Mouse (Mus musculus): Measurements from ENCODE around the gene Adcy1. TPM values are rescaled to one million over a fixed set of nuclear protein-coding genes. Genes with fewer than 3 reads are reported as not detected.

Gene Adcy1
- 13.9 and 14.7 TPM in 2 replicates for polyA plus RNA-seq (2012; rRNA removed)

DNA sequence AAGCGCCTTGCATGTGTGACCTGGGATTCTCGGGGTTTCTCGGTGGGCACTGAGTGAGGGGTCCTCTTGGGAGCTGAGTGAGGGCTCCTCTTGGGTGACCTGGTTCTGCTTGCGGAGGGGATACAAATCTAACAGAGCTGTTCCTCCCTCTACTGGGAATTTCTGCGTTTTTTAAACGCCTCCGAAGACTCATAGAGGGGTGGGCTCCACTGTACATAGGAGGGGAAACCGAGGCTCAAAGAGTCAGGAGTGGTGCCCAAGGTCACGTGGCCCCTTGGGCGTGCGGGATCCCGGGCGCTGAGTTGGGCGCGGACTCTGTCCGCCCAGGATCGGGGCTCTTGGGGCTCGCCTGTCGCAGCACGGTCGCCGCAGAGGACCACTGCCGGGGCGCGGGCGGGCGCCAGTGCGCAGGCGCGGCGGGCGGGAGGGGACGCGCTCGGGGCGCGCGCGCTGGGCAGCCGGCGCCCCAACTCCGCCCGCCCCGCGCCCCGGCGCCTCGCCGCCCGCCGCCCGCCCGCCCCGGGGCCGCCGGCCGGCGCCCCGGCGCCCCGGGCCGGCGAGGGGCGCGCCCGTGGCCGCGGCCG, at the start of gene Adcy1:
Adcy1 (plus strand) TSS at position 489 of the 584 bp plus-strand sequence.

DNA sequence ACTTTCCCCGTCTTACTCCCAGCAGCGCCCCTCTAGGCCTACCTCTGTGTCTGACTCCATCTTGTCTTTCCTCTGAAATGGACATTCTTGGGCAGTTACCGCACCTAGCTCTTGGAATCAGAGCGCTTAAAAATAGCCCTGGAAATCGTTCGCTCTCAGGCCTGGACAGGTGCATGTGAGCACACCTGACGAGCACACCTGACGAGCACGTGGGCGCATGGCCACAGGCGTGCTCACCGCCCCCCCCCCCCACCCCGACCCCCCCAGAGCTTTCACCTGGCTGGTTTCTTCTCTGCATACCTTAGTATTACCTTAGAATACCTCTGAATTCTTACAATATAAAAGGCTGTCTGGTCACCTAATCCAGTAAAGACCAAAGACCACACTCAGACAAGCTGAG, 125.2 kb downstream of the Adcy1 start, which contains the start of gene Gm11985:
Gm11985 (minus strand) TSS at position 101 of the 400 bp plus-strand sequence.

DNA sequence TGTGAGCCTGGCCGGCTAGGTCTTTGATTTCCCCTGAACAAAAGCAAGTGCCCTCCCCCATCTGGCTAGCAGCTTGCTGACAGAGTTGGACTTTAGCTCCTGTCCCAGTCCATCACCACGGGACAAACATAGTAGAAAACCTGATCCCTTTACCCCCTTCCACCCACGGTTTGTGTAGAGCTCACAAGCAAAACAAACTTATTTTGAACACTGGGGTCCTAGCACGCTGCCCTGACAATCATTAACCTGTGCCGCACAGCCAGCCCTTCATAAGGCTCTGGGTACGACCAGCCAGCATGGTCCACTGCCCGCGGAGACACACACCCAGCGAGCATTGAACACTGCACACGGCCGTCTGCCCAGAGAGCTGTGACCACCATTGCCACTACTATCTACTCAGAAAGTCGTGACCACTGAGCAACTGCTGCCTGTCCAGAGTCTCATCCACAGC, 134.2 kb downstream of the Adcy1 start, which contains the start of gene Igfbp1:
Igfbp1 (plus strand) TSS at position 292 of the 451 bp plus-strand sequence.

DNA sequence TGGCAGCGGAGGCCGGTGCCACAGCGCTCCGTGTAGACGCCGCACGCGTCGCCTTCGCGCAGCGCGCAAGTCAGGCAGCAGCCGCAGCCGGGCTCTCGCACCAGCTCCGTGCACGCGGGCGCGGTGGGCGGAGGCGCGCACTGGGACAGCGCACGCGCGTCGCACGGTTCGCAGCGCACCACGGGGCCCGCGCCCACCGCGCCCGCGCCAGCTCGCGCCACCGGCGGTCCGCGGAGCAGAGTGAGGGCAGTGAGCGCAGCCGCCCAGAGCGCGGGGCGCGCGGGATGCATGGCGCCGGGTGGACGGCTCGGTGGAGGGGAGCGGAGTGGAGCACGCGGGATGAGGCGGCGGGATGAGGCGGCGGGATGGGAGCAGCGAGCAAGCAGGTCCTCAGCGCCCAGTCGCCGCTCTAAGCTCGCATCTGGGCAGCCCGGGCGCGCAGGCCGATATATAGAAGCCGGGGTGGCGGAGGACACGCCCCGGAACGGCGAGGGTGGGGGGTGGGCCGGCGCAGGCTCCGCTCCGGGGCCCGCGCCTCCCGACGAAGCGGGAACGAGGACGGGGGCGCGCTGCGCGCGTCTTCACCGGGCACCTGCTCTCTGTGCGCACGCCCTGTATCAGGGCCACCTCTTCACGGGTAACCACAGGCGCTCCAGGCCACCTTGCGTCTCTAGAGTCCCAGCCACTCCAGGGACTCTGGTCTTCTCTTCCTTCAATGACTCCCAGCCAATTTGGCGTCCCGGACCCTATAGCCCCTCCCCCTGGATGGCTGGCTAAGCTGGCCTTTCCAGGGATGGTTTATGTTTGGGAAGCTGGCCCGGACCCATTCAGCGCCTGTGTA, 150.4 kb downstream of the Adcy1 start, which contains the start of gene Igfbp3:
Igfbp3 (minus strand) TSS at position 423 of the 841 bp plus-strand sequence.

Other genes starting within 250 kb of the Adcy1 start
- gene Gm11983, start 225.8 kb upstream of the Adcy1 start, polyA plus RNA-seq (2012; rRNA removed) = not detected in 2 replicates
- not detected in 2 replicates for gene Gm11985, start 125.1 kb downstream of the Adcy1 start, polyA plus RNA-seq (2012; rRNA removed)
- 0.18 and 0.30 TPM in 2 replicates for gene Igfbp1, start 134.3 kb downstream of the Adcy1 start, polyA plus RNA-seq (2012; rRNA removed)
- 26.2 and 78.9 TPM in 2 replicates for gene Igfbp3, start 150.4 kb downstream of the Adcy1 start, polyA plus RNA-seq (2012; rRNA removed)

Data from central nervous system, embryonic 14 days (tissue).